Mouse (Mus musculus) forebrain, embryonic 15.5 days (tissue): ENCODE data around the gene Iqsec1. TPM values are rescaled to one million over a fixed set of nuclear protein-coding genes. Genes with fewer than 3 reads are reported as not detected.

ENCODE experiments used
- ATAC-seq: fragments of 200-750 bp; cut with Nextera tagmentation; replicated peaks from 2 replicates; pipeline ENCODE4 v1.8.0; 2017; ENCODE audit warnings: mild to moderate bottlenecking, moderate TSS enrichment, moderate library complexity
- H3K27ac ChIP-seq: fragments of 300-500 bp; sonication (generic); replicated peaks from 2 replicates; pipeline ENCODE4 v1.5.1; 2015; ENCODE audit warnings: mild to moderate bottlenecking, inconsistent platforms
- H3K27me3 ChIP-seq: fragments of 300-500 bp; sonication (generic); 2 replicates; pipeline ENCODE4 v1.6.1; 2015; ENCODE audit warnings: inconsistent platforms
- H3K36me3 ChIP-seq: fragments of 300-500 bp; sonication (generic); 2 replicates; pipeline ENCODE4 v1.6.1; 2015; ENCODE audit warnings: mild to moderate bottlenecking, inconsistent platforms
- H3K4me1 ChIP-seq: fragments of 300-500 bp; sonication (generic); 2 replicates; pipeline ENCODE4 v1.6.1; 2015; ENCODE audit warnings: inconsistent platforms
- H3K4me2 ChIP-seq: fragments of 300-500 bp; sonication (generic); replicated peaks from 2 replicates; pipeline ENCODE4 v1.6.1; 2015; ENCODE audit warnings: mild to moderate bottlenecking, inconsistent platforms
- H3K4me3 ChIP-seq: fragments of 300-500 bp; sonication (generic); 2 replicates; pipeline ENCODE4 v1.5.1; 2015; ENCODE audit warnings: mild to moderate bottlenecking, inconsistent platforms
- H3K9ac ChIP-seq: fragments of 300-500 bp; sonication (generic); replicated peaks from 2 replicates; pipeline ENCODE4 v1.6.1; 2015; ENCODE audit warnings: mild to moderate bottlenecking, inconsistent platforms
- H3K9me3 ChIP-seq: fragments of 300-500 bp; sonication (generic); 2 replicates; pipeline ENCODE4 v1.6.1; 2016; ENCODE audit warnings: inconsistent platforms
- WGBS: fragments of 180-500 bp; shearing (Covaris S2); methylation state at CpG from one replicate; pipeline ENCODE4 v1.1.7; 2015; ENCODE audit warnings: mixed read lengths; 5-methylcytosine and 5-hydroxymethylcytosine counted together
- polyA plus RNA-seq: library from polyadenylated mRNA; unstranded; fragments of >200 nt; fragmentation: Nextera tagmentation; extraction: Ambion mirVana; gene quantifications from 2 replicates; pipeline ENCODE4 v1.2.1, GENCODE M21; 2015

Gene Iqsec1
- polyA plus RNA-seq, 1 experiment from 2014 or later = 16.3 TPM

DNA sequence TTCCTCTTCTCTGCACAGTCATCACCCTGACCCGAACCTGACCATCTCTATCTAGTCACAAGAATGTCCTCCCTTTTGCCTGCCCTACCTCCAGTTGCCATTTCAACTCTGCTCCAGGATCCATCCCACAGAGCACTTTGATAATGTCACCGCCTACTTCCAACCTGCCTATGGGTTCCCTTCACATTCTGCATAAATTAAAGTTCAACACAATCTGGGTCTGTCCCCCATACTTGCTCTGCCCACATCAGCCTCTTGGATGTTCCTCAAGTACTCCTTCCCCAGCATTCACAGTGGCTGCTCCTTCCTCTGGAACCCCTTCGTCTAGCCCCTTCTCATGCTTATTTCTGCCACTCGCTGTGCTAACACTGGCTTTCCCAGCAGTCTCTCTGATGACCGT, 74.7 kb downstream of the Iqsec1 start:
- Histone ChIP-seq H3K9ac (no peak overlapping the region), H3K9me3 (no peaks in the 10 kb centered on the region), H3K27ac (no peak overlapping the region), H3K4me1 (no peaks in the 10 kb centered on the region), H3K4me2 (no peak overlapping the region), H3K27me3 (no peaks in the 10 kb centered on the region), H3K36me3 (no peaks in the 10 kb centered on the region), H3K4me3 (no peak overlapping the region)
- no peak for ATAC-seq
- 87% methylated on average over 5 of the region's 5 CpGs for WGBS

DNA sequence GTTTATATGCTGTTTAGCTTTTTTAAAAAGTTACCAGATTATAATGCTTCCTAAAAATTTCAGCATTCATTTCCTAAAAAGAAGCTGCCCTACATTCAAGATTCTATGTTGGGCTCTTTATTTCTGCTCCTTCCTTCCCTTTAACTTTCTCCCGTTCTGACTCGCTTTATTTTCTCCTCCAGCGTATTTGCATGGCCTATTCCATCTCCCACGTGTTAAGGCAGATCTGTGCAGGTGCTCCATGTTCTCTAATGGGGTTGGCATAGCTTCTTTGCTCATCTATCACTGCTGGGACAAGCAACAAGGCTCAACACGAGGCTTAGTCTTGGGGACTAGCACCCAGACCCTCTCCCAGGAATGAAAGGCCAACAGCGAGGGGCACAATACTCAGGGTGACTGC, 75.7 kb downstream of the Iqsec1 start:
- no peak overlapping the region for H3K9ac ChIP-seq
- no peak overlapping the region for H3K4me2 ChIP-seq
- H3K27me3 ChIP-seq = no peaks in the 10 kb centered on the region
- H3K9me3 ChIP-seq = no peaks in the 10 kb centered on the region
- H3K4me3 ChIP-seq = no peak overlapping the region
- H3K27ac ChIP-seq = no peak overlapping the region
- H3K36me3 ChIP-seq = no peaks in the 10 kb centered on the region
- 85% methylated on average over 6 of the region's 6 CpGs for WGBS
- H3K4me1 ChIP-seq = no peaks in the 10 kb centered on the region
- ATAC-seq = no peak

DNA sequence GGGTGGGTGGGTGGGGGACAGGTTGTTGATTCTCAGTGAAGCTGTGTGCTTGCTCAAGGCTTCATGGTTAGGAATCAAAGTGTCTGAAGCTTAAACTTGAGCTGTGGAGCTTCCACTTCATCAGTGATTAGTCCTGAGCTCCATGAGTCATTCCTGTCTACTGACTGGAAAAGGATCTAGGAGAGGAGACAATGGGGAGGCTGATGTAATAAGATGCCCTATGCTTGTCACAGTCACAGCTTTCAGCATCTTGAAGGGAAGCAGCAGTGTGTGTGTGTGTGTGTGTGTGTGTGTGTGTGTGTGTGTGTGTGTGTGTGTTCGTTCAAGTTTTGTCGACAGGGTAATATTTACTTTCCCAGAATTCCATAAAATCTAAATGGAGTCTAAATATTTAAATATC, 84.3 kb downstream of the Iqsec1 start:
- Histone ChIP-seq H3K9ac (no peak overlapping the region), H3K4me2 (no peak overlapping the region), H3K36me3 (no peaks in the 10 kb centered on the region), H3K9me3 (no peaks in the 10 kb centered on the region), H3K4me1 (0 out of 2 replicates have a peak, but pooled peaks cover 3% of the 10 kb centered on the region), H3K27ac (no peak overlapping the region), H3K27me3 (no peaks in the 10 kb centered on the region), H3K4me3 (no peak overlapping the region)
- 84% methylated on average over 2 of the region's 2 CpGs for WGBS
- no peak for ATAC-seq

DNA sequence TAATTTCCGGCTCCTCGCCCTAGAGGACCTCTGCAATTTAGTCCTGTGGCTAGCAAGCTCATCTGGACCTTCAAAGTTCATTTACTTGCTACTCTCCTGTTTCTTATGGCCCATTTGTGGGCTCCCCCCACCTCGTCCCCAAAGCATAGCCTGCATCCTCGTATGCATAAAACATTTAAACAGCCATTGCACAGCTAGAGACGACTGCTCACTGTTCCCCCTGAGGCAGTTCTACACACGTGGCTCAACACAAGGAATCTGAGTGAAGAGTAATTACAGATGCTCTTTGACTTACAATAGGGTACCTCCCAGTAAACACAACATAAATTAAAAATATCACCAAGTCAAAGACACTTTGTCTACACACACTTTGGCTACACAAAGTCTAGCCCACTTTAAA, 88.2 kb downstream of the Iqsec1 start:
- no peaks in the 10 kb centered on the region for H3K36me3 ChIP-seq
- WGBS = 47% methylated on average over 6 of the region's 6 CpGs

DNA sequence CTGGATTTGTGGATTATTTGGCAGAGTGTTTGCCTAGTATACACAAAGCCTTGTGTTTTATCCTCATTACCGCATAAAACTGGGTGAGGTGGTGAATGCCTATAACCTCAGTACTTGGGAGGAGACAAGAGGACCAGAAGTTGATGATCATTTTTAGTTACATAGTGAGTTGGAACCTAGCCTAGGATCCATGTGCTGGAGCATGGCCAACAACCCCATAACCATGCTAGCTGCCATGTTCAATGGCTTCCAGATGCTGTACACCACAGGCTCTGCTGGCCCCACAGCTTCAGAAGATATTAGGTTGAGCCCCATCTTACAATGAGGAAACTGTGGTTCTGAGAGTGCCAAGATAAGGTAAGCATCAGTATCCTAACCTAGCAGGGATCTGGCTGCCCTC, 89.2 kb downstream of the Iqsec1 start:
- 0 out of 2 replicates have a peak, but pooled peaks cover 3% of the 10 kb centered on the region for H3K4me1 ChIP-seq
- no peak for ATAC-seq
- WGBS = 96% methylated on average over 1 of the region's 1 CpGs
- H3K36me3 ChIP-seq = no peaks in the 10 kb centered on the region
- H3K4me3 ChIP-seq = no peak overlapping the region
- no peaks in the 10 kb centered on the region for H3K27me3 ChIP-seq
- H3K27ac ChIP-seq = no peak overlapping the region
- H3K4me2 ChIP-seq = no peak overlapping the region
- H3K9ac ChIP-seq = no peak overlapping the region
- H3K9me3 ChIP-seq = no peaks in the 10 kb centered on the region

More for the DNA sequence above, 88.2 kb downstream of the Iqsec1 start:
- no peaks in the 10 kb centered on the region for H3K9me3 ChIP-seq
- H3K4me1 ChIP-seq = 0 out of 2 replicates have a peak, but pooled peaks cover 3% of the 10 kb centered on the region
- H3K4me3 ChIP-seq = no peak overlapping the region
- H3K4me2 ChIP-seq = no peak overlapping the region
- H3K9ac ChIP-seq = no peak overlapping the region
- no peaks in the 10 kb centered on the region for H3K27me3 ChIP-seq
- no peak overlapping the region for H3K27ac ChIP-seq
- ATAC-seq = no peak

DNA sequence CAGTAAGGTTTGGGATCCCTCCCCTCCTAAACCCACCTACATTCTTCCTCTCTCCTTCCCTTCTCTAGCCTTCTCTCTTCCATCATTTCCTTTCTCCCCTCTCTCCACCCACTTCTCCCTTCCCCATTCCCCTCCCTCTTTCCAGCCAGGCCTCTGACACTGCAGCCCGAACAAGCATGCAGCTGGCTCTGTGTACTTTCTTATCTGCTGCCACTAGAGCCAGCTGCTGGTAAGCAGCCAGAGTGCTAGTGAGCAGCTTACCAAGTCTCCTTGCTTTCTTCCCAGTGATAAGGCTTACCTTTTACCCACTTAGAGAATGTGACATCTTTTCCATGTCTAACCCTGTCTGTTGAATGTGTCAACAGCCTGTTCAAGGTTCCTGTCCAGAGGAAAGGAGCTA, 90.4 kb downstream of the Iqsec1 start:
- 0 out of 2 replicates have a peak, but pooled peaks cover 3% of the 10 kb centered on the region for H3K4me1 ChIP-seq
- no peaks in the 10 kb centered on the region for H3K36me3 ChIP-seq
- H3K27ac ChIP-seq = no peak overlapping the region
- no peak overlapping the region for H3K4me3 ChIP-seq
- ATAC-seq = no peak
- no peak overlapping the region for H3K4me2 ChIP-seq
- no peak overlapping the region for H3K9ac ChIP-seq
- H3K9me3 ChIP-seq = no peaks in the 10 kb centered on the region
- 38% methylated on average over 1 of the region's 1 CpGs for WGBS
- no peaks in the 10 kb centered on the region for H3K27me3 ChIP-seq

DNA sequence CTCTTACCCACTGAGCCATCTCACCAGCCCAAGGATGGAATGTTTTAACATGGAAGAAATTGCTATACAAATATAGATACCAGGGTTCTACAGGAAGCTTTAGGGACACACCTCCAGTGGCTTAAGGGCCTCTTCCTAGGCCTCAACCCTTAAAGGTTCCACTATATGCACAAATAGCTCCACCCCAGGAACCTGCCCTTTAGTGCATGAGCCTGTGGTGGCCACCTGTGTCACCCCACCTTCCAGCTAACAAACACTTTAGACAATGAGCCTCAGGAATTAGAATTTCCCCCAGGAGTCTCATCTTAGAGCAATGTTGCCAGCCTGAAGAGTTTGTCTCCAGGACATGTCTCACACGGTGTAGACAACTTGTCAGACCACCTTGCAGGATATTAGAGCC, 96.1 kb downstream of the Iqsec1 start:
- H3K4me2 ChIP-seq = no peak overlapping the region
- no peaks in the 10 kb centered on the region for H3K36me3 ChIP-seq
- H3K27ac ChIP-seq = no peak overlapping the region
- ATAC-seq = no peak
- no peaks in the 10 kb centered on the region for H3K27me3 ChIP-seq
- no peaks in the 10 kb centered on the region for H3K4me1 ChIP-seq
- no peaks in the 10 kb centered on the region for H3K9me3 ChIP-seq
- WGBS = 80% methylated on average over 1 of the region's 1 CpGs
- H3K4me3 ChIP-seq = no peak overlapping the region
- H3K9ac ChIP-seq = no peak overlapping the region

DNA sequence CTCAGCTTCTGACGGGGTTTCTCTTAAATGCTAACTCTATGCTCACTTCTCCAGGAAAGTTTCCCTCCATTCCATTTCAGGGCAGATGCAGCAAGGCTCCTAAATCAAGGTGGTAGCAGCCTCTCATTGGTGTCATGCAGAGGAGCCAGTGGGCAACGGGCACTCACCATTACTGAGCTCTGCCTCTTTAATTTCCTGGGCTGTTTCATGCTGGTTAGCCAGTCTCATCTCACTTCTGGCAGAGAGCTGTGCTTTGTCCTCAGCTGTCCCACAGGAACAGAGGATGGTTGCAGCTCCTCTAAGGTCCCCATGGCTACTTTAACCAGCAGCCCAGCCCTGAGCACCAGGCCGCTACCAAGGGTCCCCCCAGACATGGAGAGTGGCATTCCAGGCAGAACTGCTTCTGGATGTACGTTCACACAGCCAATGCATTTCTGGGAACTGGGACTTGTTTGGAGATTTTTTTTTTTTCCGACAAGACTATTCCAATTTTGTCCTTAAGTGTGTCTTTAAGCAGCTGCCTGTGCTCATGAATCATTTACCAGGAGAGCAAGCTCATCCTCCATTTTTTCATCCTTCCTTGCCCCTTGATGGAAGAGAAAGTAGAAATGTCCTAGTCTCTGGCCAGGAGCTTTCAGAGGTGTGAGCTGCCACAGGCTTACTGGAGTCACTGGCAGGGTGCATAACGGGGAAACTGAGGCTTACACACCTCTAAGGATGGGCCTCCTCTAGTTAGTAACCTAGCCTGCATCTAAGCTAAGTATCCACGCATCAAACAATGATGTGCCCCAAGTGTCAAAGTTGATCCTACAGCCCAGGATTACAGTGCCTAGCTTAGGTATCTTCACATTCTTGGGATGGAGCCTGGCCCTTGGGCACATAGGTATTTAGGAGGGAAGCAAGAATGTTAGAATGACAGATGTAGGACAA, 98.9 kb downstream of the Iqsec1 start:
- ATAC-seq = no peak
- H3K4me1 ChIP-seq = no peaks in the 10 kb centered on the region
- WGBS = 86% methylated on average over 7 of the region's 7 CpGs

DNA sequence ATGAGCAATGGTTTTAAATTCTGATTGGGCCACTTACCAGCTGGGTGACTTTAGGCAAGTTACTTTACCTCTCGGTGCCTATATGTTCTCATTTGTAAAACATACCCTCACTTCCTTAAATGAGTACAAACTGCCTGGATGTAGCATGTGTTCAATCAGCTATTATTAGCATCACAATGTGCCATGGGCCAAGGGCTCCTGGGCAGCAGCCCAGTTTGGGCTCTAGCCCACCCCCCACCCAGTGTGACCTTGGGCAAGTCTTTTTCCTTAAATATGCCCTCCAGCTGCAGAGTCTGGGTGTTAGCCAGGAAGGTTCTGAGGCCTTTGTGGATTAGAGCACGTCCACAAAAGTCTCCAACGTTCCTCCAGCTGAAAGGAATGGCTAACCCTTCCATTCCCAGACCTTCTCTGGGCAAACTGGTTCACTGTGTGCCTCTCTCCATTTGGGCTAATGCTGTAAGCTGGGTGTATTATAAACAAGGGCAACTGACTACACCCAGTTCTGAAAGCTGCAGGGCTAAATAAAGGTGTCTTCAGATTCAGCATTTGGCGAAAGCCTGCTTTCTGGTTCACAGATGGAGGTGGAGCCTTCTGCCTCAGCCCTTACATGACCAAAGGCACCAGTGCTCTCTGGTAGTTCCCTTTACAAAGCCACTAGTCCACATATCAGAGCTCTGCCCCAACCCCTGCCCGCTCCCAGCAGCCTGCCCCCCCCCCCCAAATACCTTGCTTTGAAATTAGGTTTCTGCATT, 101.3 kb downstream of the Iqsec1 start:
- H3K9me3 ChIP-seq = no peaks in the 10 kb centered on the region
- H3K4me3 ChIP-seq = no peak overlapping the region
- H3K4me1 ChIP-seq = no peaks in the 10 kb centered on the region
- no peak overlapping the region for H3K4me2 ChIP-seq
- ATAC-seq = no peak
- no peak overlapping the region for H3K9ac ChIP-seq
- H3K27me3 ChIP-seq = no peaks in the 10 kb centered on the region
- no peaks in the 10 kb centered on the region for H3K36me3 ChIP-seq
- no peak overlapping the region for H3K27ac ChIP-seq
- 49% methylated on average over 5 of the region's 5 CpGs for WGBS

More for the DNA sequence above, 98.9 kb downstream of the Iqsec1 start:
- Histone ChIP-seq H3K9me3 (no peaks in the 10 kb centered on the region), H3K27ac (no peak overlapping the region), H3K27me3 (no peaks in the 10 kb centered on the region), H3K9ac (no peak overlapping the region), H3K36me3 (no peaks in the 10 kb centered on the region), H3K4me2 (no peak overlapping the region), H3K4me3 (no peak overlapping the region)

DNA sequence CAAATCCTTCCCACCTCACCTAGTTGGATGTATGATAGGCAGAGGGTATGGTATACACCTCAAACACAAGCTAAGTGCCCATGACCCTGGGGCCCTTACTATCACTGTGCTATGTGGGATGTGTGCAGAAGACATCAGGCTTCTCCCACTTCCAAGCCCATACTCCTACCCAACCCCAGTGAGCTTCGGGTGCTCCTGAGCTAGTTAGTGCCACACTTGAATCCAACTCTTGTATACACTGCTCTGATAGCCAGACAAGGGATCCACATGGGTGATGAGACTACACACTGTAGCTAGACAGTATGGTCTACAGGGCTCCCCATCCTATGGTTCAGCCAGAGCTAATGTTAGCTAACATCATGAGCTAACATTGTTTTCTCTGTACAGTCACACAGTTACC, 102.9 kb downstream of the Iqsec1 start:
- Histone ChIP-seq H3K27me3 (no peaks in the 10 kb centered on the region), H3K27ac (no peak overlapping the region), H3K9ac (no peak overlapping the region), H3K4me3 (no peak overlapping the region), H3K36me3 (no peaks in the 10 kb centered on the region), H3K4me2 (no peak overlapping the region), H3K9me3 (no peaks in the 10 kb centered on the region), H3K4me1 (no peaks in the 10 kb centered on the region)
- 93% methylated on average over 1 of the region's 1 CpGs for WGBS
- ATAC-seq = no peak

DNA sequence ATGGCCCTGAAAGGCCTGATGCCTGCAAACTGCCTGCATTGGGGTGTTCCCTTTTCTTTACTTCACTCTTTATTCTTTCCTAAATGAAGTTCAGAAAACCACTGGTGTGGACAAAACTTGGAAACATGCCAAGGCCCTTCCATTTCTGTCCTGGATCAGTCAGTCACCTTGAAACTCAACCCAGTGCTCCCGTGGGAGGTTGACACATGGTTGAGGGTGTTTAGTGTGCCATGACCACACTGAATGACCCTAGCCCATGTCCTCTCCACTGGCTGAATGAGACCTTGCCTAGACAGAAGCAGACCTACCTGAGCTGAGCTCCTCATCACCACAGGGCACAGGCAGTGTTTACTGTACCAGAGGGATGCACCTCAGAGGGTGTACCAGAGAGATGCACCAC, 103.9 kb downstream of the Iqsec1 start:
- no peak overlapping the region for H3K4me3 ChIP-seq
- H3K4me1 ChIP-seq = no peaks in the 10 kb centered on the region
- H3K9ac ChIP-seq = no peak overlapping the region
- no peak overlapping the region for H3K27ac ChIP-seq
- no peaks in the 10 kb centered on the region for H3K27me3 ChIP-seq
- ATAC-seq = no peak
- H3K9me3 ChIP-seq = no peaks in the 10 kb centered on the region
- no peaks in the 10 kb centered on the region for H3K36me3 ChIP-seq
- WGBS = 24% methylated on average over 1 of the region's 1 CpGs
- H3K4me2 ChIP-seq = no peak overlapping the region

DNA sequence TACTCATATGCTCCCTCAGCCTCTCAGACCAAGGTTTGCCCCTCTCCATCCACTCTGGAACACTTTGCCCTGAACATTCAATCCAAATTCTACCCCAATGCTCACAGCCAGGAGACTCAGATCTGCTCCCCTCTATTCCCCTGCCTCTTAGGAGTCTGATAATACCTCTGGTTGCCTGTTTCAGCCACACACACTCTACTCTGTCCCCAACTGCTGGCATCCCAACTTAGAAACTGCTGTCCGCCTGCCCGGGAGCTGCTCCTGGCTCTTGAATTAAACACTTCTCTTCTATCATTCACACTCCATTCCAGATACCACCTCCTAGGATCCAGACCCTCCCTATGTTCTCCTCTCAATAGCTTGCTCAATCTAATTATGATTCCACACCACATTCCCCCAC, 107.5 kb downstream of the Iqsec1 start:
- no peak overlapping the region for H3K4me2 ChIP-seq
- H3K27ac ChIP-seq = no peak overlapping the region
- 91% methylated on average over 2 of the region's 2 CpGs for WGBS
- H3K9me3 ChIP-seq = no peaks in the 10 kb centered on the region
- H3K9ac ChIP-seq = no peak overlapping the region
- no peak for ATAC-seq
- H3K36me3 ChIP-seq = no peaks in the 10 kb centered on the region
- no peaks in the 10 kb centered on the region for H3K27me3 ChIP-seq
- H3K4me1 ChIP-seq = no peaks in the 10 kb centered on the region
- H3K4me3 ChIP-seq = no peak overlapping the region
